Mouse (Mus musculus): ENCODE results near the gene Gadl1.

Gene Gadl1

GRCm38 (mm10) chr9:116085999-116086398, 176.7 kb downstream of the Gadl1 start:
- DNase-seq (ENCODE audit: low read depth, low spot score): no peak

GRCm38 (mm10) chr9:116087263-116087662, 178.0 kb downstream of the Gadl1 start:
- DNase-seq (ENCODE audit: low read depth, low spot score): no peak

GRCm38 (mm10) chr9:116087880-116088279, 178.6 kb downstream of the Gadl1 start:
- DNase-seq (ENCODE audit: low read depth, low spot score): peak; percentile 79

- peak; percentile 23 for DNase-seq (ENCODE audit: low read depth, low spot score)
Measured at GRCm38 (mm10) chr9:116088912-116089311, 179.7 kb downstream of the Gadl1 start.

- DNase-seq (ENCODE audit: low read depth, low spot score): no peak
Measured at GRCm38 (mm10) chr9:116090296-116090695, 181.0 kb downstream of the Gadl1 start.

- no peak for DNase-seq (ENCODE audit: low read depth, low spot score)
Measured at GRCm38 (mm10) chr9:116091101-116091841, 182.0 kb downstream of the Gadl1 start.

- DNase-seq (ENCODE audit: low read depth, low spot score): no peak
Measured at GRCm38 (mm10) chr9:116091921-116092320, 182.7 kb downstream of the Gadl1 start.

GRCm38 (mm10) chr9:116098724-116099595, 189.7 kb downstream of the Gadl1 start:
- no peak for DNase-seq (ENCODE audit: low read depth, low spot score)

GRCm38 (mm10) chr9:116099596-116099993, 190.3 kb downstream of the Gadl1 start:
- no peak for DNase-seq (ENCODE audit: low read depth, low spot score)

GRCm38 (mm10) chr9:116100015-116100414, 190.8 kb downstream of the Gadl1 start:
- DNase-seq (ENCODE audit: low read depth, low spot score): no peak

GRCm38 (mm10) chr9:116101842-116102241, 192.6 kb downstream of the Gadl1 start:
- no peak for DNase-seq (ENCODE audit: low read depth, low spot score)

- DNase-seq (ENCODE audit: low read depth, low spot score): no peak
Measured at GRCm38 (mm10) chr9:116104770-116105169, 195.5 kb downstream of the Gadl1 start.

GRCm38 (mm10) chr9:116108729-116109128, 199.5 kb downstream of the Gadl1 start:
- no peak for DNase-seq (ENCODE audit: low read depth, low spot score)

- DNase-seq (ENCODE audit: low read depth, low spot score): no peak
Measured at GRCm38 (mm10) chr9:116111149-116111970, 202.1 kb downstream of the Gadl1 start.

GRCm38 (mm10) chr9:116114339-116114738, 205.1 kb downstream of the Gadl1 start:
- no peak for DNase-seq (ENCODE audit: low read depth, low spot score)

GRCm38 (mm10) chr9:116115875-116116274, 206.6 kb downstream of the Gadl1 start:
- no peak for DNase-seq (ENCODE audit: low read depth, low spot score)

- no peak for DNase-seq (ENCODE audit: low read depth, low spot score)
Measured at GRCm38 (mm10) chr9:116118332-116118872, 209.1 kb downstream of the Gadl1 start.

GRCm38 (mm10) chr9:116119990-116120389, 210.7 kb downstream of the Gadl1 start:
- no peak for DNase-seq (ENCODE audit: low read depth, low spot score)

- no peak for DNase-seq (ENCODE audit: low read depth, low spot score)
Measured at GRCm38 (mm10) chr9:116121472-116121871, 212.2 kb downstream of the Gadl1 start.

- peak; percentile 11 for DNase-seq (ENCODE audit: low read depth, low spot score)
Measured at GRCm38 (mm10) chr9:116122544-116122943, 213.3 kb downstream of the Gadl1 start.

- no peak for DNase-seq (ENCODE audit: low read depth, low spot score)
Measured at GRCm38 (mm10) chr9:116122969-116123589, 213.8 kb downstream of the Gadl1 start.
